Mouse (Mus musculus): Measurements from ENCODE around the gene Sgcd.

- TF ChIP-seq EP300 (IDR thresholded peaks at IDR 0.05) (no peak), CTCF (IDR thresholded peaks at IDR 0.05) (no peak)
Observed at GRCm38 (mm10) chr11:47982152-47982551, 6.6 kb downstream of the Sgcd start.

All from lung, postnatal 0 days (tissue).